Mouse (Mus musculus) heart, adult 2 months (tissue): ENCODE measurements around the gene Gata3.

Experiments used
- CTCF ChIP-seq: fragments of 200-600 bp; IDR thresholded peaks from 2 replicates; pipeline ENCODE4 v1.8.1; 2022; ENCODE audit warnings: antibody characterized with exemption, mild to moderate bottlenecking, moderate library complexity
- POLR2A ChIP-seq: fragments of 200-500 bp; IDR thresholded peaks from 2 replicates; pipeline ENCODE4 v1.6.1; 2011; ENCODE audit warnings: mild to moderate bottlenecking, low read depth, low read length, control low read depth; ENCODE audit not compliant: insufficient read depth

- TF ChIP-seq CTCF (no peak), POLR2A (no peak)
Measured at GRCm38 (mm10) chr2:9917602-9918001, 27.8 kb upstream of the Gata3 start.
